Mouse (Mus musculus): ENCODE results near the gene Glod5.

Glod5 gene

GRCm38 (mm10) chrX:7968226-7968625 lies 50.1 kb downstream of the Glod5 start:
- DNase-seq (ENCODE audit: low spot score), result no peak

DNA sequence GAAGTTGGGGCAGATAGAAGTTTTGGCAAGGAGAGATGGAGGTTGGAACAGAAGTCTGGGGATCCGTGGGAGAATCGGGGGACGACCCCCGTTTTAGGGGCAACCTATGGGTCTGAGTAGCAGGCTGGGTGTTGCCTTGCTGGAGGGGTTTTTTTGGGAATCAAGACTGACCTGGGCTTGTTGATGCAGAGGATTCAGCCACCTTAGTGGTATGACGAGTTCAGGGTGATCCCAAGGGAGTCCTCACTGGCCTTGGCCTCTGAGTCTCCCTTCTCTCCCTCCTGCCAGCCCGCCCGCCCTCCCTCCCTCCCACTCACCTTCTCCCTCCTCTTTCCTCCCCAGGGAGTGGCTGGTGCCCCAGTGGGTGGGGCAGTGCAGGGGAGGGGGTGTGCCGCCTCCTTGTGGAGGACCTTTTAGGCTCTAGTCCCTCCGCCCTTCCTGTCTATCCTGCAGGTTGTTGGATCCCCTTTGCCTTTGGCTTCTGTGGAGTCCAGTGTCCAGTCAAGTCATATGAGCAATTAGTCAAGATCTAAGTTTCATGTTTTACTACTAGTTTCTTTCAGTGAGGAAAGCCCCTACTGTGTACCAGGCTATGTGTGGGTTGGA lies 50.6 kb downstream of the Glod5 start:
- DNase-seq (ENCODE audit: low spot score), result no peak

DNA sequence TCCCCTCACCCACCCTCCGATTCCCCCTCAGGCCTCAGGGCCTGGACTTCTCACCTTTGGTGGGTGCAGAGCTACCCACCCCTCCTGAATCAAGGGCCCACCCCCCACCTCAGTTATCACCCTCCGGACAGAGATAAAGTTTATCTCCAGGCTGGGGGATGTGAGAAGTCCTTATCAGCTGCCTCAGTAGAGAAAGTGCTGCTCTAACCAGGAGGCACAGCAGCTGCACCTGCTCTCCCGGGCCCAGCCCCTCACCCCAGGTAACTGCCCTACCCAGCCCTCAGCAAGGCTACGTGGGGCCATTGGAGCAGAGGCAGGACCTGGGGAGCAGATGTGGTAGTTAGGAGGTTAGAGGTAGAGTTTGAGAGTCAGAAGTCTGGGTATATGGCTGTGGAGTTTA lies 52.1 kb downstream of the Glod5 start:
- no peak for DNase-seq (ENCODE audit: low spot score)

GRCm38 (mm10) chrX:7963829-7964626 lies 54.3 kb downstream of the Glod5 start:
- no peak for DNase-seq (ENCODE audit: low spot score)

DNA sequence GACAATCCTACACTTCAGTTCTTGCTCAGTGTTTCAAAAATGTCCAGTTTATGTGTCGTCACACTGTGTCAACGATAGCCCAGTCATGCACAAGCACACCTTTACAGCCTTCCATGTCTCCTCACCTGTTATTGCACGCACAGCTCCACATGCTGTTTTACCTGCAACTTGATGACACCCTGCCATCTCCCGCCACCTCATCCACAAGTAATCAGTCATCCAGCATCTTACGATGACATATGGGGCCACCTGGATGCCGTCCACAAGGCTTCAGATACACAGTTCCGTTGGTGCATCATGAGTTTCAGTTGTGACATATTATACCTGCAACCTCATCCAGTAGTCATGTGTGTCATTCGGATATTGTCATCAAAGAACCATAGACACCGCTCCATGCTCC lies 59.4 kb downstream of the Glod5 start:
- DNase-seq (ENCODE audit: low spot score), result no peak

Data from testis, postnatal 14 days (tissue).